Mouse (Mus musculus) layer of hippocampus, adult 6 months (tissue): ENCODE results near the gene Chst8. TPM values are rescaled to one million over a fixed set of nuclear protein-coding genes. Genes with fewer than 3 reads are reported as not detected.

Experiments
- long read RNA-seq, 2 experiments: library from polyadenylated mRNA; unstranded; transcript quantifications; one replicate each; pipeline ENCODE4 v2.0.0; 2019 to 2020
- polyA plus RNA-seq: library from polyadenylated mRNA; unstranded; fragments of <200 nt; fragmentation: Nextera tagmentation; gene quantifications from 2 replicates; pipeline ENCODE4 v1.2.3, GENCODE M21; 2021

Chst8 gene
- 18.6 and 21.6 TPM in 2 replicates for polyA plus RNA-seq
- long read RNA-seq, experiment 1, transcript Chst8-201 (4 exons, 2,372 nt): major isoform, 32 of 64 reads
- long read RNA-seq, experiment 1, partial matches to known transcripts: 1 of 64 reads
- long read RNA-seq, experiment 1, other reads (novel, unspliced or antisense): 31 of 64 reads
- long read RNA-seq, experiment 2, transcript Chst8-201 (4 exons, 2,372 nt): major isoform, 100 of 166 reads
- long read RNA-seq, experiment 2, partial matches to known transcripts: 8 of 166 reads
- long read RNA-seq, experiment 2, other reads (novel, unspliced or antisense): 57 of 166 reads

DNA sequence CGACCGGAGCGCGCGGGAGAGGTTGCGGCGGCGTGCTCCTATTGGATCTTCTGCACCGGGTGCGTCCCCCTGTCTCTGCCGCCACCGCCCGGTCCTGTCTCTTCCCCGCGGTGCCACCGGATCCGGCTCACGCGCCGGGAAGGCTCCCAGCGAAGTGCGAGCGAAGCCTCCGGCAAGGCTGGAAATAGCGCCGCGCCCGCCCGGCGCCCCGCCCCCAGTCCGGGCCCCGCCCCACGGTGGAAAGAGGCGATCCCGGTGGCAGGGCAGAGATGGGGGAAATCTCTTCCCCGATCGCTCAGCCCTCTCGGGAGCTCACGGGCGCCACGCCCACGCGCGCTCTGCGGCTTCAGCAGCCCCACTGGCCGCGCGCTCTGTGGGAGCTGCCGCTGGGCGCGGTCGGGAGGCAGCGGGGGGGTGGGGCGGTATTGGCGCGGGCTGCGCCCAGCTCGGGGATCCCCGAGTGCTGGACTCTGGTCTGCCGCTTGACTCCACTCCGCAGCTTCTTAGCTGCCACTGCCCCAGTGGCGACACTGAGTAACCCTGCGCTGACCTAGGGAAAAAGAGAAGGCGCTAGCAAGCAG lies at the start of gene Chst8:
Gene Chst8 (minus strand): TSS at position 181 of the 581 bp plus-strand sequence.

DNA sequence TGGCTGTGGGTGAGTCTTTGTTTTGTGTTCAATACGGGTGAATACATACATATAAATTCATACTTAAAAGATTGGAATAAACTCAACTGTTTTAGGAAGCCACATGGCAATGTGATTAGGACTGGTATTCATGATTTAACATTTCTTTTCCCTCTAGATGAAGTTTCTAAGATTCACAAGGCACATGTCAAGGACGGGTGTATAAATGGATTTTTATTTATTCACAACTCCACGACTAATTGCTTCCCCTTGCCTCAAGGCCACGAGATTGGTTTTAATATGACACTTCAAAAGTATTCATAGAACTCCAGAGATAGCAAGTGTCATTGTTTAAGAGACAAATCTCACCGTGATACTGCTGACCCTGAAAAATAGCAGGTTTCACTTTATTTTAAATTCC lies 155.9 kb downstream of the Chst8 start, which contains the start of gene Kctd15:
Gene Kctd15 (minus strand): TSS at position 101 of the 400 bp plus-strand sequence.

Other genes with a start within 250 kb of the Chst8 start
- gene Kctd15, start 156.0 kb downstream of the Chst8 start, polyA plus RNA-seq: 1.1 TPM in 2 replicates
- 57.0 and 58.6 TPM in 2 replicates for gene Pepd, start 99.7 kb upstream of the Chst8 start, polyA plus RNA-seq
- gene Cebpg, start 243.9 kb upstream of the Chst8 start, polyA plus RNA-seq: 3.4 and 3.8 TPM in 2 replicates